Mouse (Mus musculus) regulatory T cell (primary cell): ENCODE data around the gene Fam171a1.

Experiments
- in situ Hi-C: fragments of 300-600 bp; cut with MboI, MseI; formaldehyde crosslinking; loops from one replicate; pipeline ENCODE4 v1.15.1; 2025; ENCODE audit warnings: high pct_unique_total_duplicates

Gene Fam171a1

DNA sequence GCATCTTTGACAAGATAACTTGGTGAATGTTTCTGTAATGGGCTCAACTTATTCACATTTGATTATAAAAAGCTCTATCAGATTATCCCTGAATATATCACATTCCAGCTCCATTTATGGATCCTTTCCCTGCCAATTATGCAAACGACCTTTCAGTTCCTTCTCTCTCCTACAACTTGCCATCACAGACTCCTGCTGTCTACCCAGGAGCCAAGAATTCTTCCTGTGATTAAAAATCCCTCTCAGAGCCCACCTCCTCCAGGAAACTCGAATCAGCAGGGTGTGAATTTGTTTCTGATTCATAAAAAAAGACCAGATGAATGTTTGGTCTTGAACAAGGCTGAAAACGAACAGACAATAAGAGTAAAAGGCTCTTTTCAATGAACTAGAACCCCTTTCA is 153.9 kb downstream of the Fam171a1 start:
- in situ Hi-C loops, result no loop called here

- in situ Hi-C loops, result no loop called here
Measured at GRCm38 (mm10) chr2:3273349-3273748, 159.3 kb downstream of the Fam171a1 start.

GRCm38 (mm10) chr2:3276106-3276505 is 162.1 kb downstream of the Fam171a1 start:
- in situ Hi-C loops, result no loop called here
